Mouse (Mus musculus) midbrain, embryonic 12.5 days (tissue): ENCODE data around the gene Mpz. TPM values are rescaled to one million over a fixed set of nuclear protein-coding genes. Genes with fewer than 3 reads are reported as not detected.

ENCODE experiments used
- ATAC-seq: fragments of 200-750 bp; cut with Nextera tagmentation; 2 replicates; pipeline ENCODE4 v1.8.0; 2017; ENCODE audit warnings: low read depth, moderate TSS enrichment, moderate library complexity; ENCODE audit not compliant: low FRiP score
- H3K27ac ChIP-seq: fragments of 300-500 bp; sonication (generic); replicated peaks from 2 replicates; pipeline ENCODE4 v1.5.1; 2016; ENCODE audit warnings: mild to moderate bottlenecking
- H3K27me3 ChIP-seq: fragments of 300-500 bp; sonication (generic); 2 replicates; pipeline ENCODE4 v1.6.1; 2016; ENCODE audit warnings: mild to moderate bottlenecking
- H3K36me3 ChIP-seq: fragments of 300-500 bp; sonication (generic); 2 replicates; pipeline ENCODE4 v1.6.1; 2016
- H3K4me1 ChIP-seq: fragments of 300-500 bp; sonication (generic); 2 replicates; pipeline ENCODE4 v1.6.1; 2016
- H3K4me2 ChIP-seq: fragments of 300-500 bp; sonication (generic); replicated peaks from 2 replicates; pipeline ENCODE4 v1.6.1; 2016; ENCODE audit warnings: mild to moderate bottlenecking, moderate library complexity
- H3K4me3 ChIP-seq: fragments of 300-500 bp; sonication (generic); 2 replicates; pipeline ENCODE4 v1.5.1; 2016; ENCODE audit warnings: mild to moderate bottlenecking
- H3K9ac ChIP-seq: fragments of 300-500 bp; sonication (generic); replicated peaks from 2 replicates; pipeline ENCODE4 v1.6.1; 2016; ENCODE audit warnings: mild to moderate bottlenecking, moderate library complexity
- H3K9me3 ChIP-seq: fragments of 300-500 bp; sonication (generic); 2 replicates; pipeline ENCODE4 v1.6.1; 2016; ENCODE audit warnings: mild to moderate bottlenecking
- WGBS: fragments of 180-500 bp; shearing (Covaris S2); methylation state at CpG from one replicate; pipeline ENCODE4 v1.1.7; 2016; 5-methylcytosine and 5-hydroxymethylcytosine counted together
- polyA plus RNA-seq: library from polyadenylated mRNA; unstranded; fragments of >200 nt; fragmentation: Nextera tagmentation; extraction: Ambion mirVana; gene quantifications from 2 replicates; pipeline ENCODE4 v1.2.1, GENCODE M21; 2016

The Mpz gene
- polyA plus RNA-seq, 1 experiment from 2014 or later = 0.94 TPM

GRCm38 (mm10) chr1:171112986-171113385, 37.5 kb upstream of the Mpz start:
- no peak overlapping the region for H3K4me3 ChIP-seq
- ATAC-seq = no peak
- 0 out of 2 replicates have a peak overlapping the region, but pooled peaks have one; percentile 61 for H3K4me2 ChIP-seq
- H3K27ac ChIP-seq = no peak overlapping the region
- no peaks in the 10 kb centered on the region for H3K27me3 ChIP-seq
- H3K36me3 ChIP-seq = no peaks in the 10 kb centered on the region
- H3K9ac ChIP-seq = no peak overlapping the region
- H3K4me1 ChIP-seq = peaks cover 12% of the 10 kb centered on the region
- no peaks in the 10 kb centered on the region for H3K9me3 ChIP-seq
- 81% methylated on average over 4 of the region's 4 CpGs for WGBS

GRCm38 (mm10) chr1:171113873-171114299, 36.6 kb upstream of the Mpz start, which contains the start of gene Cfap126:
Gene Cfap126 (plus strand): TSS chr1:171113918.
- Histone ChIP-seq H3K27me3 (no peaks in the 10 kb centered on the region), H3K9ac (peak within 1 kb of the TSS; percentile 53), H3K9me3 (no peaks in the 10 kb centered on the region), H3K4me2 (peak within 1 kb of the TSS; percentile 61), H3K36me3 (no peaks in the 10 kb centered on the region), H3K27ac (peak within 1 kb of the TSS; percentile 40), H3K4me1 (peaks cover 12% of the 10 kb centered on the region), H3K4me3 (peak within 1 kb of the TSS; percentile 46)
- WGBS = under 1% methylated on average over 24 of the region's 24 CpGs
- peak; percentile 27 for ATAC-seq

DNA sequence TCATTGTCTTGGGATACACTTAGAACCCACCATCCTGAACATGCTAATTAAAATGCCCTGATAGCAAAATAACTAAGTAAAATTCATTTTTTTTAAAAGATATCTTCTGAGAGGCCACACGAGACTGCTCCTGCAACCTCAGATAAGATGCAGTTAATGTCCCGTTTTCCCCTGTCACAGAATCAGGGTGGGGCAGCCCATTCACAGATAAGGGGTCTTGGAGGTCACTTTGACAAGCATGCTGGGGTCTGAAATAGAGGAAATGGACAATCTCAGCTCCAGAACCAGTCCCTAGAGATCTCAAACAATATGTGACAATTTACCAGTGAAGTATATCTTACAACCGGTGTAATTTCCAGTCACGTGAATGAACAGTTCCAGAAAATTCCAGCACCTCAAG, 34.2 kb upstream of the Mpz start:
- 78% methylated on average over 4 of the region's 4 CpGs for WGBS
- Histone ChIP-seq H3K9ac (no peak overlapping the region), H3K27me3 (no peaks in the 10 kb centered on the region), H3K4me1 (peaks cover 8% of the 10 kb centered on the region; the same call in 1 of the 2 replicates), H3K36me3 (no peaks in the 10 kb centered on the region), H3K9me3 (no peaks in the 10 kb centered on the region), H3K27ac (no peak overlapping the region), H3K4me3 (no peak overlapping the region), H3K4me2 (no peak overlapping the region)
- no peak for ATAC-seq

DNA sequence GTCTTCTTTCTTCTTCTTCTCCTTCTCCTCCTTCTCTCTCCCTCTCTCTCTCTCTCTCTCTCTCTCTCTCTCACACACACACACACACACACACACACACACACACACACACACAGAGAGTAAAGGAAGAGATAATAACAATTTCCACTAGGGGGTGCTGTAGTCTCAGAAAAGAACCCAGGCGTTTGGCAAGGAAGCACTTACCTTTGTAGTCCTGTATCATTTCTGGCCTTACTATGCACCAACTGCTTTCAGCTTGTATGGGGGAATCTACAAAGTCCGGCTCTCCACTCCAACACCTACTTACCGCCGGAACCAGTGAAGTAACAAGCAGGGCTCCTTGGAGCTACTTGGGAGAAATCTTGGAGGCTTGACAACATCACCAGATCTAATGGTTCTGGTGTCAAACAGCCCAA, 32.2 kb upstream of the Mpz start:
- H3K9ac ChIP-seq = no peak overlapping the region
- H3K4me2 ChIP-seq = no peak overlapping the region
- H3K4me3 ChIP-seq = no peak overlapping the region
- no peak overlapping the region for H3K27ac ChIP-seq
- ATAC-seq = peak; percentile 47; the same call in 1 of the 2 replicates
- H3K27me3 ChIP-seq = no peaks in the 10 kb centered on the region
- 16% methylated on average over 4 of the region's 4 CpGs for WGBS
- no peaks in the 10 kb centered on the region for H3K9me3 ChIP-seq
- no peaks in the 10 kb centered on the region for H3K36me3 ChIP-seq
- peaks cover 3% of the 10 kb centered on the region; the same call in 1 of the 2 replicates for H3K4me1 ChIP-seq

DNA sequence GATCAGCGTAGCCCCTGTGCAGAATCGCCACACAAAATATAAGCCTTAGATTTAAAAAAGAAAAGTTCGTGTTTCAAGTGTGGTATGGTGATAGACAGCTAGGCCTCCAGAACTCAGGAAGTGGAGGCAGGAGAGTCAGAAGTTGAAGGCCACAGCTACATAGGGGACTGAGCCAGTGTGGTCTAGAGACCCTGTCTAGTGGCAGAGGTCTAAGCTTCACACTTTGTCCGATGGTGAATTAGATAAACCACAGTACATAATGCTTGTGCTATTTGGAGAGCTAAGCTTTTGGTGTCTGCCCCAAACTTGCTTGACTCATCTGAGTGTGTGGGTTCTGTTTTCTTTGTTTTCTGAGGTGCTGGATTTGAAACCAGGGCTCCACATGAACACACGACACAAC, 31.5 kb upstream of the Mpz start:
- 85% methylated on average over 5 of the region's 5 CpGs for WGBS
- no peaks in the 10 kb centered on the region for H3K9me3 ChIP-seq
- no peak for ATAC-seq

GRCm38 (mm10) chr1:171119405-171119804, 31.1 kb upstream of the Mpz start:
- 86% methylated on average over 14 of the region's 14 CpGs for WGBS
- Histone ChIP-seq H3K4me1 (no peaks in the 10 kb centered on the region), H3K9me3 (no peaks in the 10 kb centered on the region), H3K27ac (no peak overlapping the region), H3K9ac (no peak overlapping the region), H3K27me3 (no peaks in the 10 kb centered on the region), H3K4me2 (no peak overlapping the region), H3K4me3 (no peak overlapping the region), H3K36me3 (no peaks in the 10 kb centered on the region)
- no peak for ATAC-seq

More for the DNA sequence above, 31.5 kb upstream of the Mpz start:
- Histone ChIP-seq H3K4me1 (no peaks in the 10 kb centered on the region), H3K36me3 (no peaks in the 10 kb centered on the region), H3K4me3 (no peak overlapping the region), H3K27ac (no peak overlapping the region), H3K4me2 (no peak overlapping the region), H3K27me3 (no peaks in the 10 kb centered on the region), H3K9ac (no peak overlapping the region)

DNA sequence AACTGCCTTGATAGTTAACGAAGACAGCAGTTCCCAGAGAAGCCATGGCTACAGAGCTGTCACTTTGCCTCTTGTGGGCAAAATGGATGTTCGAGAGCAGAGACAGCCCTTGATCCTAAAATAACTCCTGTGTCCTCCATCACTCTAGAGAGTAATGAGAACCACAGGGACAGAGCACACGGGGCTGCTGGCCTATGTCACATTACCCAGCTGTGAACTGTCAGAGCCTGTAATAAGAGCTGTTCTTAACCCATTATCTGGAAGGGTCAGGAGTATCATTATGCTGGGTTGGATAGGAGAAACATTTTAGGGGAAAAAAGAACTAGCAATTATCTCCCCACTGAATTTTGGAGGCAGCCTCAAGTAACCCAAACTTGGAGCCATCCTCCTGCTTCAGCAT, 29.6 kb upstream of the Mpz start:
- no peaks in the 10 kb centered on the region for H3K36me3 ChIP-seq
- H3K9me3 ChIP-seq = no peaks in the 10 kb centered on the region
- H3K4me1 ChIP-seq = no peaks in the 10 kb centered on the region
- no peak overlapping the region for H3K9ac ChIP-seq
- 68% methylated on average over 3 of the region's 3 CpGs for WGBS
- H3K4me3 ChIP-seq = no peak overlapping the region
- no peak for ATAC-seq
- H3K27ac ChIP-seq = no peak overlapping the region
- H3K27me3 ChIP-seq = no peaks in the 10 kb centered on the region
- H3K4me2 ChIP-seq = no peak overlapping the region

DNA sequence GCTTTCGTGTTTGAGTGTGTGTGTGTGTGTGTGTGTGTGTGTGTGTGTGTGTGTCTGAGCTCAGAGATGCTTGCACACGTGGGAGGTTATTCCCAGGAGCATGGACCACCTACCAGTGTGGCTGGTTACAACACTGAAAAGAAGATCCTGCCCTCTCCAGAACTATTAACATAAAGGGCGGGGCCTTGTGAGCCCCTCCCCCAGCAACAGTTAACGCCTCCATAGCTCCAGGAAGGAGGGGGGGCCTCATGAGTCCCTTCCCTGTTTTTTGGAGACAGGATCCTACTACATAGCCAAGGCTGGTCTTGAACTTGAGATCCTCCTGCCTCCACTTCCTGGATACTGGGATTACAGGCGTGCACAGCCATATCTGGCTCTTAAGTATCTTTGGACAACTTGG, 28.7 kb upstream of the Mpz start:
- no peak for ATAC-seq
- H3K4me3 ChIP-seq = no peak overlapping the region
- WGBS = 51% methylated on average over 5 of the region's 5 CpGs

DNA sequence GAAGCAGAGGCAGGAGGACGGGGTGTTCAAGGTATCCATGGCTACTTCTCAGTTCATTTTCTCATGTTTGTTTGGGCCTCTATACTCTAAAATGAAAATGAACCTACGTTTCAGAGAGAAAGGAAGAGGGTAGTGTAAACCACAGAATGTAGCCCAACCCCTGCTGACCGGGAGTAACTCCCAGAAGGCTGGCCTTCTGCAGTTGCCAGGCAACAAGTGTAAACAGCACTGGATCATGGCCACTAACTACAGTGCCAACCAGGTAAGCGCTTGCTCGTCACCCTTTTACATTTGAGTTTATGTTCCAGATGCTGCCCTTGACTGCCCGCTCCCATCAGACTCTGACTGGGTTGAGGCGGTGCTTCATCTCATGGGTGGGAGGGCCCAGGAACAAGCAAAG, 27.6 kb upstream of the Mpz start:
- no peak overlapping the region for H3K4me2 ChIP-seq
- H3K9ac ChIP-seq = no peak overlapping the region
- H3K4me1 ChIP-seq = no peaks in the 10 kb centered on the region
- WGBS = 44% methylated on average over 7 of the region's 7 CpGs
- H3K27ac ChIP-seq = no peak overlapping the region
- no peak overlapping the region for H3K4me3 ChIP-seq
- 0 out of 2 replicates have a peak, but pooled peaks cover 5% of the 10 kb centered on the region for H3K36me3 ChIP-seq
- no peaks in the 10 kb centered on the region for H3K9me3 ChIP-seq
- no peak for ATAC-seq
- no peaks in the 10 kb centered on the region for H3K27me3 ChIP-seq

More for the DNA sequence above, 28.7 kb upstream of the Mpz start:
- no peaks in the 10 kb centered on the region for H3K9me3 ChIP-seq
- no peaks in the 10 kb centered on the region for H3K36me3 ChIP-seq
- H3K9ac ChIP-seq = no peak overlapping the region
- no peak overlapping the region for H3K4me2 ChIP-seq
- H3K27me3 ChIP-seq = no peaks in the 10 kb centered on the region
- no peaks in the 10 kb centered on the region for H3K4me1 ChIP-seq
- H3K27ac ChIP-seq = no peak overlapping the region

DNA sequence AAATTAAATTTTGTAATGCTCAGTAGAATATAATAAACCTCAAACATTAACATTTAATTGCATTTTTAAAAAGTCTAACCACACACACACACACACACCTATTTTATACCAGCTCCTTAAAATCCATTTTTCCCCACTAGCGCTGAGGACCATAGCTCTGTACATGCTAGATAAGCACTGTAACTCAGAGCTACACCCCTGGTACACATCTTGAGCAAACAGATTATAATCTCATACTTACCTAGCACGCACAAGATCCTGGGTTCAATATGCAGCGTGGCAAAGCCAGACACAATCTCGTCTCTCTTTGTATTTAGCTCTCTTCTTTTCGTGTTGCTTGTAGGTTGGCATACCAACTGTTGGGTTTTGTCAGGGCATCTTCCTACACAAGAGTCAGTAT, 26.1 kb upstream of the Mpz start:
- Histone ChIP-seq H3K36me3 (peaks cover 17% of the 10 kb centered on the region), H3K4me2 (no peak overlapping the region), H3K4me1 (no peaks in the 10 kb centered on the region), H3K9ac (no peak overlapping the region), H3K4me3 (no peak overlapping the region), H3K9me3 (no peaks in the 10 kb centered on the region), H3K27me3 (no peaks in the 10 kb centered on the region), H3K27ac (no peak overlapping the region)
- WGBS = 95% methylated on average over 5 of the region's 5 CpGs
- no peak for ATAC-seq

GRCm38 (mm10) chr1:171129251-171129650, 21.3 kb upstream of the Mpz start:
- Histone ChIP-seq H3K36me3 (peaks cover 60% of the 10 kb centered on the region), H3K4me3 (no peak overlapping the region), H3K27ac (no peak overlapping the region), H3K9me3 (no peaks in the 10 kb centered on the region), H3K4me1 (no peaks in the 10 kb centered on the region), H3K4me2 (no peak overlapping the region), H3K9ac (no peak overlapping the region), H3K27me3 (no peaks in the 10 kb centered on the region)
- 66% methylated on average over 7 of the region's 7 CpGs for WGBS
- no peak for ATAC-seq

DNA sequence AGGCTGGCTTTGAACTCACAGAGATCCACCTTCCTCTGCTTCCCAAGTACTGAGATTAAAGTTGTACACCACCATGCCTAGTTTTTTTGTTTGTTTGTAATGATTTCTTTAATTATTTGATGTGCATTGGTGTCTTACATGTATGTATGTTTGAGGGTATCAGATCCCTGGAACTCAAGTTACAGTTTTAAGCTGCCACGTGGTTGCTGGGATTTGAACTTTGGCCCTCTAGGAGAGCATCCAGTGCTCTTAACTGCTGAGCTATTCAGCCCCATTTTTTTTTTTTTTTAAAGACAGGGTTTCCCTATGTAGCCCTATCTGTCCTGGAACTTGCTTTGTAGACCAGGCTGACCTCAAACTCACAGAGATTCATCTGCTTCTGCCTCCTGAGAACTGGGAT, 19.5 kb upstream of the Mpz start:
- H3K27me3 ChIP-seq = no peaks in the 10 kb centered on the region
- no peaks in the 10 kb centered on the region for H3K9me3 ChIP-seq
- WGBS = 80% methylated on average over 1 of the region's 1 CpGs
- H3K9ac ChIP-seq = no peak overlapping the region
- no peak for ATAC-seq
- H3K4me2 ChIP-seq = no peak overlapping the region
- H3K27ac ChIP-seq = no peak overlapping the region
- H3K36me3 ChIP-seq = peaks cover 75% of the 10 kb centered on the region
- H3K4me3 ChIP-seq = no peak overlapping the region
- H3K4me1 ChIP-seq = no peaks in the 10 kb centered on the region

GRCm38 (mm10) chr1:171135600-171135999, 14.9 kb upstream of the Mpz start:
- Histone ChIP-seq H3K36me3 (peaks cover 83% of the 10 kb centered on the region), H3K4me2 (no peak overlapping the region), H3K4me1 (no peaks in the 10 kb centered on the region), H3K4me3 (no peak overlapping the region), H3K27ac (no peak overlapping the region), H3K9ac (no peak overlapping the region), H3K9me3 (no peaks in the 10 kb centered on the region), H3K27me3 (no peaks in the 10 kb centered on the region)
- ATAC-seq = no peak
- 97% methylated on average over 2 of the region's 2 CpGs for WGBS
